Mouse (Mus musculus) forebrain, embryonic 10.5 days (tissue): Measurements from ENCODE around the gene Kiz. TPM values are rescaled to one million over a fixed set of nuclear protein-coding genes. Genes with fewer than 3 reads are reported as not detected.
A peak's percentile ranks its signal among the peaks of the same experiment; 100 is the strongest.

ENCODE experiments used
- DNase-seq: peaks from one replicate; pipeline ENCODE4 v3.0.0-alpha.2; 2017; ENCODE audit warnings: low spot score; ENCODE audit errors: extremely low spot score
- H3K27ac ChIP-seq: fragments of 300-500 bp; sonication (generic); 2 replicates; pipeline ENCODE4 v1.5.1; 2016; ENCODE audit warnings: mild to moderate bottlenecking
- H3K27me3 ChIP-seq: fragments of 300-500 bp; sonication (generic); 2 replicates; pipeline ENCODE4 v1.6.1; 2016; ENCODE audit warnings: mild to moderate bottlenecking; ENCODE audit not compliant: poor library complexity, severe bottlenecking
- H3K36me3 ChIP-seq: fragments of 300-500 bp; sonication (generic); replicated peaks from 2 replicates; pipeline ENCODE4 v1.6.1; 2016; ENCODE audit warnings: mild to moderate bottlenecking, moderate library complexity
- H3K4me1 ChIP-seq: fragments of 300-500 bp; sonication (generic); 2 replicates; pipeline ENCODE4 v1.6.1; 2016
- H3K4me3 ChIP-seq: fragments of 300-500 bp; sonication (generic); 2 replicates; pipeline ENCODE4 v1.5.1; 2016; ENCODE audit warnings: mild to moderate bottlenecking, moderate library complexity
- H3K9me3 ChIP-seq: fragments of 300-500 bp; sonication (generic); 2 replicates; pipeline ENCODE4 v1.6.1; 2016; ENCODE audit warnings: mild to moderate bottlenecking, moderate library complexity
- WGBS: fragments of 180-500 bp; shearing (Covaris S2); methylation state at CpG from one replicate; pipeline ENCODE4 v1.1.7; 2016; 5-methylcytosine and 5-hydroxymethylcytosine counted together
- polyA plus RNA-seq: library from polyadenylated mRNA; unstranded; fragments of >200 nt; fragmentation: Nextera tagmentation; extraction: Ambion mirVana; gene quantifications from 2 replicates; pipeline ENCODE4 v1.2.1, GENCODE M21; 2016

The Kiz gene
- polyA plus RNA-seq, 1 experiment from 2014 or later = 27.5 TPM

DNA sequence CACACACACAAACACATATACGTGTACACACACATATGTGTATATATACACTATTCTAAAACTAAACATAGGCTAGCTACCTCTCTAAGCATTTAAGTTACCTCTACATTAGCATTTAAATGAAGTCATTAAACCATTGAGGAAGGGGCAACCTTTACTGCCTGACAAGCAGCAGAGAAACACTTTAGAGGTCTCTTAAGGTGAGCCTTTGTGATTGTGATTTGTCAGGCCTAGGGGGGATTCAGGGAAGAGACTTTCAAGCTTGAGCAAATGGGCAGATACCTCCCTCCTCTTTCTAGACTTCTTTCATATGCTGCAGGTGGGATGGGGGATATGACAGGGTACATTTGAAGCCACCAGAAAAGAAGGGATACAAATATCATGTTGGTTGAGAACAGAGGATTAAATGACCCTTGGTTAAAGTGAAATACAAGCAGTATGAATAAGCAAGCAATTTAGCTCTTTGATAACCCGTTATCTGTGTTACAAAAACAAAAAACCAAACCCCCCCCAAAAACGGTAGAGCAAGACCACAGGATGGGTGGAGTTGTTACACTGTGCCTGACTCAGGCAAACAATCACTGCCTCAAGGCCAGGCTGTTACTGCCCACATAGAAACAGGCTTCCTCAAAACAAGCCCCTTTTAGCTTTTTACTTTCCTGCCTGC lies 155.9 kb downstream of the Kiz start:
- no peaks in the 10 kb centered on the region for H3K9me3 ChIP-seq
- H3K27ac ChIP-seq = peak overlapping the region; percentile 95
- peaks cover 20% of the 10 kb centered on the region for H3K4me1 ChIP-seq
- DNase-seq = no peak
- WGBS = 81% methylated on average over 3 of the region's 3 CpGs
- H3K36me3 ChIP-seq = peaks cover 11% of the 10 kb centered on the region
- H3K4me3 ChIP-seq = peak overlapping the region; percentile 86
- H3K27me3 ChIP-seq = no peaks in the 10 kb centered on the region

DNA sequence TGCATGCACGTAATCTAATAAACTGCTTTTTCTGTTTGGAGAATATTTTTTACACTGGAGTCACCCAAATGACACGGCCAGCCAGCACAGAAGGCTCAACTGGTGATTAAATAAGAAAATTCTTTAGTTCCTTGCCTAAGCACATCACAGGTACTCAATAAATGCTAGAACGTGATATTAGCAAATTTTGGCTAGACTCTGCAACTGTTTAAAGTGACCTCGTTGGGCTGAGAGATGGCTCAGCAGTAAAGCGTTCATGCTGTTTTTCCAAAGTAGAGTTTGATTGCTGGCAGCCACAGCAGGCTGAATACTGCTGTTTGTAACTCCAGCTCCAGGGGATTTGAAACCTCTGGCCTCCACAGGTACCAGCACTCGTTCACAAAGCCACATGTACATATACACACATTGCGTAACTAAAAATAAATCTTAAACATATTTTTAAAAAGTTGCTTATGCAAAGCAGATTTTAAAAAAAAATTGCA lies 156.5 kb downstream of the Kiz start:
- H3K27me3 ChIP-seq = no peaks in the 10 kb centered on the region
- H3K4me1 ChIP-seq = peaks cover 20% of the 10 kb centered on the region
- H3K4me3 ChIP-seq = peak overlapping the region; percentile 86
- DNase-seq = no peak
- 62% methylated on average over 7 of the region's 7 CpGs for WGBS
- peak overlapping the region; percentile 95 for H3K27ac ChIP-seq
- H3K9me3 ChIP-seq = no peaks in the 10 kb centered on the region
- peaks cover 13% of the 10 kb centered on the region for H3K36me3 ChIP-seq

DNA sequence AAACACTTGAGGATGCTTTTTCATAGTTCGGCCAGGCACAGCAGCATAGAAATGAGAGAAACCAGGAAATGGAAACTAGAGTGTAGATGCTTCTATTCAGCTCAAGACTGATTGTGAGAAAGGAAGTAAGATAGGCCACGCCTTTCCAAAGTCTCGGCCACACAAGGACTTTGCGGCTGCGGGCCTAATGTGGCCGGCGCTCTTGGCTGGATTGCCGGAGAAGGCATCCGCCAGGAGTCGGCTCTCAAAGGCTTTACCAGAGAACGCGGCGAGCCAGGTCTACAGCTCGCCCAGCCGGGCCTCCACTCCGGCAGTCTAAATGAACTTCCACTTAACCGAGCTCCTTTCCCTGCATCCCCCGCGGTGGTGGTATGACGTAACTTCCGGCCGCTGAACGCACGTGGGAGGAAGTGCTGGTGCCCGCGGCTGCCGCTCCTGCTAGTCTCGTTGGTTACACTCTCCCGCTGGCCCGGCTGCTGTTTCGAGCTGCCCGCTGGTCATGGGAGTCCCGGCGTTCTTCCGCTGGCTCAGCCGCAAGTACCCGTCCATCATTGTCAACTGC lies 157.0 kb downstream of the Kiz start, which contains the start of gene Xrn2:
TSS of gene Xrn2 (plus strand) at position 374 of the 562 bp plus-strand sequence.
- WGBS = under 1% methylated on average over 37 of the region's 37 CpGs

DNA sequence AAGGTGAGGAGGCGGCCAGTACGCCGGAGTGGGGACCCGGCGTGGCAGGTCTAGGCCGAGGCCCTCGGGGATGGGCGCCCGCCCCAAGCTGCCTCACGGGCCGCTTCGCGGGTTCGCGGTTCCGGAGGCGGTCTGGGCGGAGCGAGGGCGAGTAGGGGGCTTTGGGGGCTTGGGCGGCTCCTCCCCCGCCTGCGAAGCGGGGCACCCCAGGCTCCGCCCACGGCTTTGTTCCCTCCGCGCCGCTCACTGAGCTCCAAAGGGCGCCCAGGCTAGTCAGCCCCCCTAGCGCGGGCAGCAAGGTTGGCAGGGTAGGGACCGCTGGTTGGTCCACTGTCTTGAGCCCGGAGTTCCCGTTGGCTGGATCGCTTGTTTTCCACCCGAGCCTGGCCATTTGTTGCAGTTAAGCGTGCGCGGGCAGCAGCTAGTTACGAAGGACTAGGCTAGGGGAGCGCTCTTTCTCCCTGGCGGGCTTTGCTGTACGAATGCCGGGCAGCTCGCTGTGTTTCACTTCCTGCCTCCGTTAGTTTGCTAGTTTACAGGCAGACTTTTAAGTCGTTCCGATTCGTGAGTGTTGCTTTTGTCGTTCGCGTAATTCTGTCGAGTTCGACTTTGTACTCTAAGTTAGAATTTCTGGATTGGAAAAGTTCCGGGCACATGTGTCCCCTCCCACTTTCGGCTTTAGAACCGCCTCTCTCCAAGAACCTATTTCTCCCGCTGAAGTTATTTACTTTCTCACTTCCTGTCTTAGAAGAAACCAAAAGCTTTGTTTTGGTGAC lies 157.7 kb downstream of the Kiz start:
- Histone ChIP-seq H3K4me3 (peak overlapping the region; percentile 86), H3K36me3 (peaks cover 13% of the 10 kb centered on the region), H3K9me3 (no peaks in the 10 kb centered on the region), H3K27ac (peak overlapping the region; percentile 95), H3K4me1 (peaks cover 20% of the 10 kb centered on the region), H3K27me3 (no peaks in the 10 kb centered on the region)
- peak; percentile 86 for DNase-seq
- under 1% methylated on average over 59 of the region's 59 CpGs for WGBS

More for the DNA sequence above, 157.0 kb downstream of the Kiz start, which contains the start of gene Xrn2:
- Histone ChIP-seq H3K36me3 (peaks cover 13% of the 10 kb centered on the region), H3K27me3 (no peaks in the 10 kb centered on the region), H3K9me3 (no peaks in the 10 kb centered on the region), H3K4me1 (peaks cover 20% of the 10 kb centered on the region), H3K27ac (peak within 1 kb of the TSS; percentile 95), H3K4me3 (peak within 1 kb of the TSS; percentile 86)
- peak; percentile 98 for DNase-seq

DNA sequence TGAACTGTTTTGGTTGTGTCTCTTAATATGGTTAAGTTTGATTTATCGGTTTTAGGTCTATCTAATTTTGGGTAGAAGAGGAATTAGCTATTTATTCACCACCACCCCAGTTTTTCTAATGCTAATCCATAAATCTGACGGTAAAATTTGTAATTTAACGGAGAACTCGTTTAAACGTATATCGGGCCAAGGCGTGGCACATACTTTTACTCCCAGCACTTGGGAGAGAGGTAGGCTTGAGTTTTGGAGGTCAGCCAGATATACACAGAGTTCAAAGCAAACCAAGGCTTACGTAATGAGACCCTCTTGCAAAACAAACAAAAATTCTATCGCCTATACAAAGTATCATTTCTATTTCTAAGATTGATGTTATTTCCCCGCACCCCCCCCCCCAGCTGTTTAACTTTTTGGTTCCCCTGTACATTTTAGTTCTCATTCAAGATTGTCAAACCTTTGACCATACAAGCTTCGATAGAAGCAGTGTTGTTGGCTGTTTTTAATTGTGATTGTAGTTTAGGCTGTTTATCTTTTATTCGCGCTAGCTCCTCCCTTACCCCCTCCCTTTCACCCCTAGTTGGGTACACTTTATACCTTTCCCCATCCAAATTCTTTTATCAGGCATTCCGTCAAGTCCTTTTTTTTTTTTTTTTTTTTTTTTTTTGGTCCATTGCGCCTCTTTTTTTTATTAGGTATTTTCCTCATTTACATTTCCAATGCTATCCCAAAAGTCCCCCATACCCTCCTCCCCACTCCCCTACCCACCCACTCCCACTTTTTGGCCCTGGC lies 158.6 kb downstream of the Kiz start:
- Histone ChIP-seq H3K4me3 (peak overlapping the region; percentile 86), H3K4me1 (peaks cover 20% of the 10 kb centered on the region), H3K27me3 (no peaks in the 10 kb centered on the region), H3K9me3 (no peaks in the 10 kb centered on the region), H3K27ac (peak overlapping the region; percentile 95), H3K36me3 (peaks cover 13% of the 10 kb centered on the region)
- WGBS = 45% methylated on average over 15 of the region's 15 CpGs
- DNase-seq = no peak

Other genes with a start within 250 kb of the Kiz start
- gene Xrn2, start 157.1 kb downstream of the Kiz start, polyA plus RNA-seq = 93.8 and 95.6 TPM in 2 replicates
- gene Nkx2-4, start 229.6 kb downstream of the Kiz start, polyA plus RNA-seq = 0.10 and 0.28 TPM in 2 replicates